Mouse (Mus musculus): ENCODE measurements around the gene Lhx8. TPM values are rescaled to one million over a fixed set of nuclear protein-coding genes. Genes with fewer than 3 reads are reported as not detected.

Gene Lhx8
- total and polyA plus RNA-seq, 2 experiments = not detected

DNA sequence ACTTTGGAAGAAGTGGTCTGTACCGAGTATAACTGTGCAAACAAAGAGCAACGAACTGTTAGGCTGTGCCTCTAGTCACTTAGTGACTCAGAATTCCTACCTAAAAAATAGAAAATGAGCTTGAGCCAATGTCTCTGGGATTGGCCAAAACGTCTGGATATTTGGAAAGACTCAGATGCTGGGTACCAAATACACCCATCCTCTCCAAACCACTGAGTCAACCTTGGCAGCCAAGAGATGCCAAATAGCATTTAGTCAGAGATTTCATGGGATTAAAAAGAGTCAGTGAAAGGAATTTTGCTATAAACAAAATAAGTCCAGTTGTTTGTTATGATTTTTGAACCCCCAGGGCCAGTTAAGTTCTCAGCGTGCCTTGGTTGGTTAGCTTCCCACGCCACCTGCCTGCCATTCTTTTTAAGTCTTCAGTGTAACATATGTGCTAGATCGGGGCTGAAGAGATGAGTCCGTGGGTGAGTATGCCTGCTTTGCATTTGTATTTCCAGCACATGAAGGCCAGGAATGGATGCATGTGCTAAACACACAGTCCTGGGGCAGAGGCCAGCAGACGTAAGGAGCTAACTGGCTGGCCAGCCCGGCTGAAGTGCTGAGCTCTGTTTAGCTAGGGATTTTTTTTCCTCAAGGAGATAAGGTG, 36.5 kb downstream of the Lhx8 start:
- no peak for DNase-seq (ENCODE audit: extremely low read depth, low read depth, low spot score)
- Histone ChIP-seq H3K9ac (ENCODE audit: low read depth, low read length) (no peak overlapping the region), H3K79me2 (ENCODE audit: control insufficient read depth, insufficient read depth, low read length) (no peaks in the 10 kb centered on the region), H3K4me3 (ENCODE audit: insufficient read depth, low read depth, low read length) (no peak overlapping the region), H3K4me1 (ENCODE audit: control insufficient read depth, insufficient read depth, low read length) (no peaks in the 10 kb centered on the region), H3K27me3 (ENCODE audit: control insufficient read depth, insufficient read depth, low read length) (0 out of 2 replicates have a peak, but pooled peaks cover 2% of the 10 kb centered on the region), H3K27ac (replicated peaks; ENCODE audit: insufficient read depth, low read depth, low read length) (no peak overlapping the region), H3K36me3 (ENCODE audit: control insufficient read depth, insufficient read depth, low read length) (no peaks in the 10 kb centered on the region)
- no peak for TF ChIP-seq CTCF (IDR thresholded peaks at IDR 0.05; ENCODE audit: low read depth, low read length)
- TF ChIP-seq POLR2A (IDR thresholded peaks at IDR 0.05; ENCODE audit: extremely low read depth, insufficient read depth, low read length) = no peak
- 52% methylated on average over 9 of the region's 9 CpGs for WGBS

DNA sequence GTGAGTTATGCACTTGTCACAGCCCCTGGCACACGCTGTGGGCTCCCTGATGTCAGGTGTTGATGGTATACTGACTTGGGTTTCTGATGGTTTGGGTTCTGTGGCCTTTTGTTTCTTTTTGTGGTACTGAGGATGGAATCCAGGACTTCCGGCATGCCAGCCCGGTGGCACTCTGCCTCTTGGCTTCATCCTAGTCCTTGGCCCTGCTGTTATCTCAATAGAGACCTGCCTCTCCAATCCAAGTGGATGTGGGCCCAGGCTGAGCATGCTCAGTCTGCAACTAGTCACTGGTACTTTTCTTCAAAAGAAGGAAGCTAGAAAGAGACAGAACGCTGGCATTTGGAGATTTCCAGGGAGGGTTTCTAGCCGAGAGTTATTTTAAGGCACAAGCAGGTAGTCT, 38.3 kb downstream of the Lhx8 start:
- Histone ChIP-seq H3K36me3 (ENCODE audit: control insufficient read depth, insufficient read depth, low read length) (no peaks in the 10 kb centered on the region), H3K4me3 (ENCODE audit: insufficient read depth, low read depth, low read length) (no peak overlapping the region), H3K27ac (replicated peaks; ENCODE audit: insufficient read depth, low read depth, low read length) (no peak overlapping the region), H3K27me3 (ENCODE audit: control insufficient read depth, insufficient read depth, low read length) (0 out of 2 replicates have a peak, but pooled peaks cover 2% of the 10 kb centered on the region), H3K9ac (ENCODE audit: low read depth, low read length) (no peak overlapping the region), H3K79me2 (ENCODE audit: control insufficient read depth, insufficient read depth, low read length) (no peaks in the 10 kb centered on the region), H3K4me1 (ENCODE audit: control insufficient read depth, insufficient read depth, low read length) (no peaks in the 10 kb centered on the region)
- 69% methylated on average over 5 of the region's 5 CpGs for WGBS
- TF ChIP-seq CTCF (IDR thresholded peaks at IDR 0.05; ENCODE audit: low read depth, low read length) = no peak
- TF ChIP-seq POLR2A (IDR thresholded peaks at IDR 0.05; ENCODE audit: extremely low read depth, insufficient read depth, low read length) = no peak
- no peak for DNase-seq (ENCODE audit: extremely low read depth, low read depth, low spot score)

DNA sequence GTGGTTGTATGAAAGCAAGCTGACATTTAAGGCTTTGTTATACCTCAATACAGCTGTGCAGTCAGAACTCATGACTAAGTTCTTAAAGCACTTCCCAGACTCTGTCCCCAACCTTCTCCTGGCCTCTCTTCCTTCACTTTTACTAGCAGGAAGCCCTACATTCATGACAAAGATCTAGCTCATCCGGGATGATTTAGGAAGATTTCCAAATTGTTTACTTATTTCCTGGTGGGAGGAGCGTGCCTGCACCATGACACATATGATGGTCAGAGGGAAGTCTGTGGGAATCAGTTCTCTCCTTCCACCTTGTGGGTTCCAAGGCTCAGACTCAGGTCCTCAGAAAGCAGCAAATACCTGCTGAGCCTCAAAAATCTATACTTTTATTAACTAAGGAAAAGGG, 40.1 kb downstream of the Lhx8 start:
- Histone ChIP-seq H3K4me3 (ENCODE audit: insufficient read depth, low read depth, low read length) (no peak overlapping the region), H3K9ac (ENCODE audit: low read depth, low read length) (no peak overlapping the region), H3K27ac (replicated peaks; ENCODE audit: insufficient read depth, low read depth, low read length) (no peak overlapping the region), H3K36me3 (ENCODE audit: control insufficient read depth, insufficient read depth, low read length) (no peaks in the 10 kb centered on the region), H3K4me1 (ENCODE audit: control insufficient read depth, insufficient read depth, low read length) (no peaks in the 10 kb centered on the region), H3K27me3 (ENCODE audit: control insufficient read depth, insufficient read depth, low read length) (0 out of 2 replicates have a peak, but pooled peaks cover 2% of the 10 kb centered on the region), H3K79me2 (ENCODE audit: control insufficient read depth, insufficient read depth, low read length) (no peaks in the 10 kb centered on the region)
- TF ChIP-seq CTCF (IDR thresholded peaks at IDR 0.05; ENCODE audit: low read depth, low read length) (no peak), POLR2A (IDR thresholded peaks at IDR 0.05; ENCODE audit: extremely low read depth, insufficient read depth, low read length) (no peak)
- WGBS = 36% methylated on average over 2 of the region's 2 CpGs
- no peak for DNase-seq (ENCODE audit: extremely low read depth, low read depth, low spot score)

DNA sequence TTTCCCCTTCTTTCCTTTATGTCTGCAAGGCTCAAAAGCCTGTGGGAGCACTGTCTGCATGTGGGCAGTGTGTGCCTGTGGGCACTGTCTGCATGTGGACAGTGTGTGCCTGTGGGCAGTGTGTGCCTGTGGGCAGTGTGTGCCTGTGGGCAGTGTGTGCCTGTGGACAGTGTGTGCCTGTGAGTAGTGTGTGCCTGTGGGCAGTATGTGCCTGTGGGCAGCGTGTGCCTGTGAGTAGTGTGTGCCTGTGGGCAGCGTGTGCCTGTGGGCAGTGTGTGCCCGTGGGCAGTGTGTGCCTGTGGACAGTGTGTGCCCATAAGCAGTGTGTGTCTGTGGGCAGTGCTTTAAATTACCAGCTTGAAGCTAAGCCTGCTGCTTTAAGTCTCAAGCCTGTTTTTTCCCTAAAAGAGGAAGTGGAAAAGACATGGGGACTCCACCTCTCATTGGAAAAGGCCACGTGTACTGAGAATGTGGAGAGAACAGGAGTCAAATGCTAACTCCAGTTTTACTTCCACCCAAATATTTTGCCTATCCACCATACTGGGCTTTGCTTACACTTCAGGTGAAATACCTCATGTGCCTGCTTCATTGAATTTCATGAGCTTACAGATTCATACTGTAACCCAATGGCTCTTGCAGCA, 41.9 kb downstream of the Lhx8 start:
- H3K79me2 ChIP-seq (ENCODE audit: control insufficient read depth, insufficient read depth, low read length) = no peaks in the 10 kb centered on the region
- WGBS = 71% methylated on average over 4 of the region's 4 CpGs
- H3K36me3 ChIP-seq (ENCODE audit: control insufficient read depth, insufficient read depth, low read length) = no peaks in the 10 kb centered on the region
- H3K27ac ChIP-seq (replicated peaks; ENCODE audit: insufficient read depth, low read depth, low read length) = no peak overlapping the region
- no peaks in the 10 kb centered on the region for H3K4me1 ChIP-seq (ENCODE audit: control insufficient read depth, insufficient read depth, low read length)
- TF ChIP-seq POLR2A (IDR thresholded peaks at IDR 0.05; ENCODE audit: extremely low read depth, insufficient read depth, low read length) (no peak), CTCF (IDR thresholded peaks at IDR 0.05; ENCODE audit: low read depth, low read length) (no peak)
- H3K9ac ChIP-seq (ENCODE audit: low read depth, low read length) = no peak overlapping the region
- H3K27me3 ChIP-seq (ENCODE audit: control insufficient read depth, insufficient read depth, low read length) = peaks cover 2% of the 10 kb centered on the region; the same call in 1 of the 2 replicates
- no peak overlapping the region for H3K4me3 ChIP-seq (ENCODE audit: insufficient read depth, low read depth, low read length)
- DNase-seq (ENCODE audit: extremely low read depth, low read depth, low spot score) = no peak

DNA sequence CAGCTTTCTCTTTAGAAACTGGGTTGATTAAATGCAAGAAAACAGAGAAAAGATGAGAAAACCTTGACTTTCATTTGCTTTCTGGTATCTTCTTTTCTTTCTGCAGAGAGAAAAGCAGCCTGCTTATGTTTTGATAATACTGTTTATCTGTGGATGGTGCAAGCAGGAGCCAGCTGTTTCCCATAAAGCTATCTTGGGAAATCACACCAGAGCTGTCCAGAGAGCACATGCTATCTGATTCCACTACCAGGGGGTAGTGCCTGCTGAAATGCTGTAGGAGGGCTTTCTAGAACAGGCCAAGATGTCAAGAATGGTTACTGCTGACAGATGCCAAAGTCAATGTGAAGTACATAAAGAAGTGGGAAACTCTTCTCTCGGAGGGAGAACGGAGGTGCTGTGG, 43.2 kb downstream of the Lhx8 start:
- Histone ChIP-seq H3K27ac (replicated peaks; ENCODE audit: insufficient read depth, low read depth, low read length) (no peak overlapping the region), H3K4me1 (ENCODE audit: control insufficient read depth, insufficient read depth, low read length) (no peaks in the 10 kb centered on the region), H3K36me3 (ENCODE audit: control insufficient read depth, insufficient read depth, low read length) (no peaks in the 10 kb centered on the region), H3K9ac (ENCODE audit: low read depth, low read length) (no peak overlapping the region), H3K79me2 (ENCODE audit: control insufficient read depth, insufficient read depth, low read length) (no peaks in the 10 kb centered on the region), H3K4me3 (ENCODE audit: insufficient read depth, low read depth, low read length) (no peak overlapping the region), H3K27me3 (ENCODE audit: control insufficient read depth, insufficient read depth, low read length) (no peaks in the 10 kb centered on the region; the same call in 1 of the 2 replicates)
- 80% methylated on average over 2 of the region's 2 CpGs for WGBS
- DNase-seq (ENCODE audit: extremely low read depth, low read depth, low spot score) = no peak
- TF ChIP-seq POLR2A (IDR thresholded peaks at IDR 0.05; ENCODE audit: extremely low read depth, insufficient read depth, low read length) = no peak
- no peak for TF ChIP-seq CTCF (IDR thresholded peaks at IDR 0.05; ENCODE audit: low read depth, low read length)

DNA sequence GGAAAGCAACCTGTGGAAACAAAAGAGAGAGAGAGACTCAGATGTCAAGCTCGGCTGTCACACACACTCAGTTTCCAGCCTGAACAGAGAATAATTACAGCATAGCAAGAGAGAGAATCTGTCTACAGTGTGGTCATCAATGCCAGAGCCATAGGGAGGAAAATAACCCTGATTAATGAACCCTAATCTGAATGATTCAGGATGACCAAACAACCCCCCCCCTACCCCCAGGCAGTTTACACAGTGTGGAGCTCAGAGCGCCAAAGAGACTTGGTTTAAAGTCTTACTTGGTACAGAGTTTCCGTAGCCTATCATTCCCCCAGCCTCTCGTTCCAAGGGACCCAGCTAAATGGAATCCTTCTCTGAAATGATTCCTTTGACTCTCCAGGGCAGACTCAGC, 45.1 kb downstream of the Lhx8 start:
- 59% methylated on average over 4 of the region's 4 CpGs for WGBS
- TF ChIP-seq CTCF (IDR thresholded peaks at IDR 0.05; ENCODE audit: low read depth, low read length) = no peak
- TF ChIP-seq POLR2A (IDR thresholded peaks at IDR 0.05; ENCODE audit: extremely low read depth, insufficient read depth, low read length) = no peak

More for the DNA sequence above, 45.1 kb downstream of the Lhx8 start:
- no peak overlapping the region for H3K9ac ChIP-seq (ENCODE audit: low read depth, low read length)
- DNase-seq (ENCODE audit: extremely low read depth, low read depth, low spot score) = no peak
- no peak overlapping the region for H3K27ac ChIP-seq (replicated peaks; ENCODE audit: insufficient read depth, low read depth, low read length)
- H3K4me1 ChIP-seq (ENCODE audit: control insufficient read depth, insufficient read depth, low read length) = no peaks in the 10 kb centered on the region
- H3K27me3 ChIP-seq (ENCODE audit: control insufficient read depth, insufficient read depth, low read length) = no peaks in the 10 kb centered on the region; the same call in 1 of the 2 replicates
- no peak overlapping the region for H3K4me3 ChIP-seq (ENCODE audit: insufficient read depth, low read depth, low read length)
- H3K79me2 ChIP-seq (ENCODE audit: control insufficient read depth, insufficient read depth, low read length) = no peaks in the 10 kb centered on the region
- H3K36me3 ChIP-seq (ENCODE audit: control insufficient read depth, insufficient read depth, low read length) = no peaks in the 10 kb centered on the region

Data from liver, adult 2 months (tissue).